Mouse (Mus musculus): ENCODE data around the gene Gpalpp1. TPM values are rescaled to one million over a fixed set of nuclear protein-coding genes. Genes with fewer than 3 reads are reported as not detected.

Gpalpp1 gene
- polyA plus RNA-seq, 1 experiment: 4.2 TPM

DNA sequence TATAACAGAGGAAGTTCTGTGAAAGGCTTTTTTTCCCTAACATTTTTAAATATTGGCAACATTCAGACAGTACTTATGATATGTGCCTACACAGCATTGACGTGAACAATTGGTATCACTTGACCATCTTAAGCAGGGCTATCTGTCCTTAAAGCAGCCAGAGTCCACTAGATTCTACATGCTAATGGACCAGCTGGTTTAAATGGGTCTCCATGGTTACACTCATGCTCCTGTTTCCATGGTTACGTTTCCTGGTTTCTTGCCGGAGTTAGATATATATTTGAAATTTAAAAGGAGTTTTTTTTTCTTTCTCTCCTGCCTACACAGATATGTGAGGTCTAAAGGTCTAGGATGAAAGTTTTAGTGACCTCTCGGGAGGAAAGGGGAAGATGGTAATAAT is 34.0 kb downstream of the Gpalpp1 start:
- Histone ChIP-seq H3K4me2 (ENCODE audit: low read depth) (no peak overlapping the region), H3K79me2 (ENCODE audit: control insufficient read depth, insufficient read depth) (no peaks in the 10 kb centered on the region), H3K27me3 (ENCODE audit: control insufficient read depth, insufficient read depth, insufficient read length) (peaks cover 8% of the 10 kb centered on the region), H3ac (ENCODE audit: control insufficient read depth, insufficient read length) (no peak overlapping the region), H3K4me3 (no peak overlapping the region), H3K36me3 (ENCODE audit: control insufficient read depth, insufficient read depth) (no peaks in the 10 kb centered on the region)
- no peak for TF ChIP-seq TCF3 (IDR thresholded peaks at IDR 0.05; ENCODE audit: insufficient read length, low read depth)
- no peak for TF ChIP-seq POLR2AphosphoS2 (IDR thresholded peaks at IDR 0.05; ENCODE audit: insufficient read length, low read depth)
- TF ChIP-seq CEBPB (IDR thresholded peaks at IDR 0.05; ENCODE audit: insufficient read depth, poor library complexity, severe bottlenecking): no peak
- no peak for TF ChIP-seq POLR2A (IDR thresholded peaks at IDR 0.05; ENCODE audit: insufficient read length, low read depth)
- no peak for TF ChIP-seq MYOG (IDR thresholded peaks at IDR 0.05; ENCODE audit: control insufficient read depth in 1 of 3, insufficient read depth in 1 of 3, insufficient read length in 2 of 3, low read depth in 2 of 3)
- no peak for TF ChIP-seq USF1 (IDR thresholded peaks at IDR 0.05; ENCODE audit: low read depth)
- no peak for TF ChIP-seq MYOD1 (IDR thresholded peaks at IDR 0.05; ENCODE audit: control insufficient read depth in 1 of 3, insufficient read length in 2 of 3, low read depth in 2 of 3)
- TF ChIP-seq MAX (IDR thresholded peaks at IDR 0.05; ENCODE audit: low read depth): no peak
- no peak for TF ChIP-seq E2F4 (IDR thresholded peaks at IDR 0.05; ENCODE audit: insufficient read depth)
- TF ChIP-seq TCF12 (IDR thresholded peaks at IDR 0.05; ENCODE audit: insufficient read depth, poor library complexity, severe bottlenecking): no peak
- TF ChIP-seq SRF (IDR thresholded peaks at IDR 0.05; ENCODE audit: control insufficient read depth, insufficient read length, low read depth): no peak
- TF ChIP-seq REST (IDR thresholded peaks at IDR 0.05; ENCODE audit: insufficient read depth, insufficient read length): no peak

- Histone ChIP-seq H3K36me3 (ENCODE audit: control insufficient read depth, insufficient read depth) (no peaks in the 10 kb centered on the region), H3K27me3 (ENCODE audit: control insufficient read depth, insufficient read depth, insufficient read length) (peaks cover 8% of the 10 kb centered on the region), H3K4me2 (ENCODE audit: low read depth) (no peak overlapping the region), H3K4me3 (no peak overlapping the region), H3ac (ENCODE audit: control insufficient read depth, insufficient read length) (no peak overlapping the region), H3K79me2 (ENCODE audit: control insufficient read depth, insufficient read depth) (no peaks in the 10 kb centered on the region)
- TF ChIP-seq MAX (IDR thresholded peaks at IDR 0.05; ENCODE audit: low read depth) (no peak), TCF3 (IDR thresholded peaks at IDR 0.05; ENCODE audit: insufficient read length, low read depth) (no peak)
Observed at GRCm38 (mm10) chr14:76075721-76076120, 34.8 kb downstream of the Gpalpp1 start.

DNA sequence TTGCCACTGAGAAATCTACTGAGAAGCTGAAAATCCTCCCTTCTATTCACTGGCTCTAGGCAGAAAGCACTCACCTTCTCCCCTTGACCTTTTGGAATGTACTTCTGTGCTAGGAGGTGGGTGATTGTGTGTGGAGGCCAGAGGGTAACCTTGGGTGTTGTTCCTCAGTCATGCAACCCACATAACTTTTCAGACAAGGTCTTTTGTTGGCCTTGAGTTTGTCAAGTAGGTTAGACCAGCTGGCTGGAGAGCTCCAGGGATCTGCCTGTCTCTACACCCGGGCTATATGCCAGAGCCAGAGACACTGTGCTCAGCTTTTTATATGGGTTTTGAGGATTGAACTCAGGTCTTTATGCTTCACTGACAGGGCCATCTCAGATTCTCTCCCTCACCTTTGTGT is 36.4 kb downstream of the Gpalpp1 start:
- Histone ChIP-seq H3K4me3 (no peak overlapping the region), H3K36me3 (ENCODE audit: control insufficient read depth, insufficient read depth) (no peaks in the 10 kb centered on the region), H3K27me3 (ENCODE audit: control insufficient read depth, insufficient read depth, insufficient read length) (peaks cover 8% of the 10 kb centered on the region), H3ac (ENCODE audit: control insufficient read depth, insufficient read length) (no peak overlapping the region), H3K4me2 (ENCODE audit: low read depth) (no peak overlapping the region), H3K79me2 (ENCODE audit: control insufficient read depth, insufficient read depth) (no peaks in the 10 kb centered on the region)
- TF ChIP-seq POLR2AphosphoS2 (IDR thresholded peaks at IDR 0.05; ENCODE audit: insufficient read length, low read depth): no peak
- TF ChIP-seq MAX (IDR thresholded peaks at IDR 0.05; ENCODE audit: low read depth): no peak
- TF ChIP-seq CEBPB (IDR thresholded peaks at IDR 0.05; ENCODE audit: insufficient read depth, poor library complexity, severe bottlenecking): no peak
- TF ChIP-seq POLR2A (IDR thresholded peaks at IDR 0.05; ENCODE audit: insufficient read length, low read depth): no peak
- TF ChIP-seq TCF3 (IDR thresholded peaks at IDR 0.05; ENCODE audit: insufficient read length, low read depth): no peak
- TF ChIP-seq TCF12 (IDR thresholded peaks at IDR 0.05; ENCODE audit: insufficient read depth, poor library complexity, severe bottlenecking): no peak
- no peak for TF ChIP-seq USF1 (IDR thresholded peaks at IDR 0.05; ENCODE audit: low read depth)
- TF ChIP-seq MYOG (IDR thresholded peaks at IDR 0.05; ENCODE audit: control insufficient read depth in 1 of 3, insufficient read depth in 1 of 3, insufficient read length in 2 of 3, low read depth in 2 of 3): no peak
- TF ChIP-seq MYOD1 (IDR thresholded peaks at IDR 0.05; ENCODE audit: control insufficient read depth in 1 of 3, insufficient read length in 2 of 3, low read depth in 2 of 3): no peak
- no peak for TF ChIP-seq SRF (IDR thresholded peaks at IDR 0.05; ENCODE audit: control insufficient read depth, insufficient read length, low read depth)
- no peak for TF ChIP-seq REST (IDR thresholded peaks at IDR 0.05; ENCODE audit: insufficient read depth, insufficient read length)
- no peak for TF ChIP-seq E2F4 (IDR thresholded peaks at IDR 0.05; ENCODE audit: insufficient read depth)

- H3K36me3 ChIP-seq (ENCODE audit: control insufficient read depth, insufficient read depth): no peaks in the 10 kb centered on the region
- no peaks in the 10 kb centered on the region for H3K27me3 ChIP-seq (ENCODE audit: control insufficient read depth, insufficient read depth, insufficient read length)
- H3K4me2 ChIP-seq (ENCODE audit: low read depth): no peak overlapping the region
- no peak overlapping the region for H3ac ChIP-seq (ENCODE audit: control insufficient read depth, insufficient read length)
- no peak overlapping the region for H3K4me3 ChIP-seq
- TF ChIP-seq USF1 (IDR thresholded peaks at IDR 0.05; ENCODE audit: low read depth): no peak
- no peak for TF ChIP-seq SRF (IDR thresholded peaks at IDR 0.05; ENCODE audit: control insufficient read depth, insufficient read length, low read depth)
- TF ChIP-seq POLR2AphosphoS2 (IDR thresholded peaks at IDR 0.05; ENCODE audit: insufficient read length, low read depth): no peak
- no peak for TF ChIP-seq TCF3 (IDR thresholded peaks at IDR 0.05; ENCODE audit: insufficient read length, low read depth)
- TF ChIP-seq POLR2A (IDR thresholded peaks at IDR 0.05; ENCODE audit: insufficient read length, low read depth): no peak
- no peak for TF ChIP-seq REST (IDR thresholded peaks at IDR 0.05; ENCODE audit: insufficient read depth, insufficient read length)
- TF ChIP-seq MAX (IDR thresholded peaks at IDR 0.05; ENCODE audit: low read depth): no peak
- TF ChIP-seq TCF12 (IDR thresholded peaks at IDR 0.05; ENCODE audit: insufficient read depth, poor library complexity, severe bottlenecking): no peak
- TF ChIP-seq MYOD1 (IDR thresholded peaks at IDR 0.05; ENCODE audit: control insufficient read depth in 1 of 3, insufficient read length in 2 of 3, low read depth in 2 of 3): no peak
- TF ChIP-seq MYOG (IDR thresholded peaks at IDR 0.05; ENCODE audit: control insufficient read depth in 1 of 3, insufficient read depth in 1 of 3, insufficient read length in 2 of 3, low read depth in 2 of 3): no peak
- TF ChIP-seq CEBPB (IDR thresholded peaks at IDR 0.05; ENCODE audit: insufficient read depth, poor library complexity, severe bottlenecking): no peak
- no peak for TF ChIP-seq E2F4 (IDR thresholded peaks at IDR 0.05; ENCODE audit: insufficient read depth)
- no peaks in the 10 kb centered on the region for H3K79me2 ChIP-seq (ENCODE audit: control insufficient read depth, insufficient read depth)
Observed at GRCm38 (mm10) chr14:76072626-76073025, 37.9 kb downstream of the Gpalpp1 start.

- H3K79me2 ChIP-seq (ENCODE audit: control insufficient read depth, insufficient read depth): no peaks in the 10 kb centered on the region
- H3ac ChIP-seq (ENCODE audit: control insufficient read depth, insufficient read length): no peak overlapping the region
- H3K4me2 ChIP-seq (ENCODE audit: low read depth): no peak overlapping the region
- H3K4me3 ChIP-seq: no peak overlapping the region
- H3K36me3 ChIP-seq (ENCODE audit: control insufficient read depth, insufficient read depth): no peaks in the 10 kb centered on the region
- TF ChIP-seq POLR2A (IDR thresholded peaks at IDR 0.05; ENCODE audit: insufficient read length, low read depth): no peak
- TF ChIP-seq POLR2AphosphoS2 (IDR thresholded peaks at IDR 0.05; ENCODE audit: insufficient read length, low read depth): no peak
- no peak for TF ChIP-seq SRF (IDR thresholded peaks at IDR 0.05; ENCODE audit: control insufficient read depth, insufficient read length, low read depth)
- no peak for TF ChIP-seq CEBPB (IDR thresholded peaks at IDR 0.05; ENCODE audit: insufficient read depth, poor library complexity, severe bottlenecking)
- TF ChIP-seq MYOG (IDR thresholded peaks at IDR 0.05; ENCODE audit: control insufficient read depth in 1 of 3, insufficient read depth in 1 of 3, insufficient read length in 2 of 3, low read depth in 2 of 3): no peak
- TF ChIP-seq E2F4 (IDR thresholded peaks at IDR 0.05; ENCODE audit: insufficient read depth): no peak
- no peak for TF ChIP-seq USF1 (IDR thresholded peaks at IDR 0.05; ENCODE audit: low read depth)
- TF ChIP-seq MYOD1 (IDR thresholded peaks at IDR 0.05; ENCODE audit: control insufficient read depth in 1 of 3, insufficient read length in 2 of 3, low read depth in 2 of 3): no peak
- TF ChIP-seq TCF3 (IDR thresholded peaks at IDR 0.05; ENCODE audit: insufficient read length, low read depth): no peak
- no peak for TF ChIP-seq TCF12 (IDR thresholded peaks at IDR 0.05; ENCODE audit: insufficient read depth, poor library complexity, severe bottlenecking)
- TF ChIP-seq REST (IDR thresholded peaks at IDR 0.05; ENCODE audit: insufficient read depth, insufficient read length): no peak
- no peaks in the 10 kb centered on the region for H3K27me3 ChIP-seq (ENCODE audit: control insufficient read depth, insufficient read depth, insufficient read length)
Observed at GRCm38 (mm10) chr14:76069296-76069695, 41.3 kb downstream of the Gpalpp1 start.

Measured in myocyte (in vitro differentiated cells).